Comparison of ENCODE assay signal across 29 mouse cellular contexts in genomic region chr4:82178112-82178511, GRCm38 (mm10).
"Had no signal": no experiment of that assay in that cellular context is flagged by ENCODE, and none has a peak within 500 bp of the region (broad histone marks: within the 10 kb centered on the region; RNA-seq: fewer than 3 reads in every experiment).

No protein-coding gene starts in this region.

- H3K9me3 ChIP-seq: embryonic facial prominence, embryonic 10.5 days; embryonic facial prominence, embryonic 12.5 days; embryonic facial prominence, embryonic 13.5 days; embryonic facial prominence, embryonic 15.5 days; forebrain, embryonic 10.5 days; forebrain, embryonic 12.5 days; forebrain, embryonic 13.5 days; forebrain, embryonic 15.5 days had no signal

- H3K4me1 ChIP-seq: forebrain, embryonic 10.5 days; forebrain, embryonic 12.5 days; forebrain, embryonic 13.5 days; forebrain, embryonic 15.5 days had no signal

- H3K4me2 ChIP-seq: embryonic facial prominence, embryonic 12.5 days; embryonic facial prominence, embryonic 13.5 days; embryonic facial prominence, embryonic 15.5 days; forebrain, embryonic 12.5 days; forebrain, embryonic 13.5 days; forebrain, embryonic 15.5 days had no signal

- H3K27ac ChIP-seq: embryonic facial prominence, embryonic 10.5 days; embryonic facial prominence, embryonic 12.5 days; embryonic facial prominence, embryonic 13.5 days; embryonic facial prominence, embryonic 15.5 days; forebrain, embryonic 10.5 days; forebrain, embryonic 12.5 days; forebrain, embryonic 13.5 days; forebrain, embryonic 15.5 days; gastrocnemius, adult 2 months; heart, adult 2 months had no signal

- H3K9ac ChIP-seq: embryonic facial prominence, embryonic 12.5 days; embryonic facial prominence, embryonic 13.5 days; embryonic facial prominence, embryonic 15.5 days; forebrain, embryonic 12.5 days; forebrain, embryonic 13.5 days; forebrain, embryonic 15.5 days; forebrain, postnatal 0 days had no signal

- ATAC-seq: forebrain, embryonic 13.5 days; forebrain, embryonic 14.5 days; forebrain, embryonic 15.5 days; forebrain, embryonic 16.5 days; forebrain, postnatal 0 days had no signal

- H3K4me3 ChIP-seq: embryonic facial prominence, embryonic 10.5 days; embryonic facial prominence, embryonic 12.5 days; embryonic facial prominence, embryonic 13.5 days; embryonic facial prominence, embryonic 15.5 days; erythroblast, embryonic 14.5 days; forebrain, embryonic 10.5 days; forebrain, embryonic 12.5 days; forebrain, embryonic 13.5 days; forebrain, embryonic 15.5 days; gastrocnemius, adult 2 months; heart, adult 2 months had no signal

- H3K27me3 ChIP-seq: embryonic facial prominence, embryonic 12.5 days; embryonic facial prominence, embryonic 13.5 days; embryonic facial prominence, embryonic 15.5 days; forebrain, embryonic 12.5 days; forebrain, embryonic 13.5 days; forebrain, embryonic 15.5 days had no signal

- DNase-seq: cerebellum, adult 2 months; cerebellum, adult 8-10 months; cerebellum, adult 9-10 months; cerebellum, adult 9-11 months; cerebellum, postnatal 10 days; cerebellum, postnatal 14 days; cerebellum, postnatal 25 days; cerebellum, postnatal 36 days; embryo, embryonic 11 days; forebrain, postnatal 0 days; gastrocnemius, adult 2 months; gastrocnemius, postnatal 10 days; gastrocnemius, postnatal 14 days; gastrocnemius, postnatal 25 days; gastrocnemius, postnatal 36 days; heart, adult 11 months; heart, adult 18-20 months; heart, adult 2 months had no signal

- H3K36me3 ChIP-seq: embryonic facial prominence, embryonic 10.5 days; embryonic facial prominence, embryonic 12.5 days; embryonic facial prominence, embryonic 13.5 days; embryonic facial prominence, embryonic 15.5 days; forebrain, embryonic 10.5 days; forebrain, embryonic 12.5 days; forebrain, embryonic 15.5 days had no signal
